Comparison of ENCODE assay signal across 20 mouse cellular contexts in the genomic region with DNA sequence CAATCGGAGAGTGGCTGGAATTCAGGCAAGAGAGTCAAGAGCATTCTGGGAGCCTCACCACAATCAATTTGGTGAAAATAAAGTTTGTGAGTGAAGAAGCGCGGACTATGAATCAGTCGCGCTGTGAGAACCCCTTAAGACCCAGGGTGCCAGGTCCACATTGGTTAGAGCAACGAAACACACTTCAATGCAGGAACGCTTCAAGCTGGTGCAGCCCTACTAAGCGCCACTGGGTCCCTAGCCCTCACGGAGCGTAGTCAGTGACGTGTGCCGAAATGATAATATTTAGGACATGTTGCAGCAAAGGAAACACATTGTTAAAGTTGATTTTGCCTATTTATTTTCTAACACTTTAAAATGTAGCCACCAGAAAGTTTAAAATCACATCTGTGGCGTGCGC.
DNase-seq lines count a peak whose midpoint lies in the region; TF ChIP-seq lines count a peak whose summit lies in the region.
"Had no signal": no experiment of that assay in that cellular context is flagged by ENCODE, and none has a peak within 500 bp of the region (broad histone marks: within the 10 kb centered on the region; RNA-seq: fewer than 3 reads in every experiment).

No protein-coding gene starts in this region.

- intact Hi-C loops in left cerebral cortex, adult 2 months (cut with DNase I) = no loop called here

- in situ Hi-C loops in CH12.LX (cut with MboI; ENCODE audit: low pct_ligation_motif_present, low pct_unique_long_range_greater_than_20kb, low sequenced_read_pairs) = no loop called here

- peaks cover 44% of the 10 kb centered on the region for H3K27me3 ChIP-seq in CH12.LX (replicated peaks)
- H3K27me3 ChIP-seq in MEL (ENCODE audit: control insufficient read depth in 1 of 2, insufficient read depth in 2 of 2, low read length in 2 of 2) = no peaks in the 10 kb centered on the region

- no peaks in the 10 kb centered on the region for H3K79me2 ChIP-seq in CH12.LX (replicated peaks; ENCODE audit: control insufficient read depth, extremely low read depth, insufficient read depth, poor library complexity, severe bottlenecking)
- no peaks in the 10 kb centered on the region for H3K79me2 ChIP-seq in MEL (ENCODE audit: control insufficient read depth, insufficient read depth, low read length, poor library complexity)

- no peaks in the 10 kb centered on the region for H3K9me3 ChIP-seq in CH12.LX (replicated peaks; ENCODE audit: low read length)
- no peaks in the 10 kb centered on the region for H3K9me3 ChIP-seq in MEL (replicated peaks; ENCODE audit: insufficient read depth, low read length)

- peak overlapping the region; percentile 80; the same call in 1 of the 2 replicates for H3K27ac ChIP-seq in layer of hippocampus, adult 2 months
- H3K27ac ChIP-seq in left cerebral cortex, adult 2 months = peak overlapping the region; percentile 82
- H3K27ac ChIP-seq in CH12.LX (ENCODE audit: insufficient read depth, low read depth) = no peak overlapping the region
- no peak overlapping the region for H3K27ac ChIP-seq in MEL (ENCODE audit: control insufficient read depth, low read depth, low read length)

- H3K4me1 ChIP-seq in CH12.LX (ENCODE audit: control insufficient read depth in 1 of 2, insufficient read depth in 2 of 2) (peaks cover 0 to 2% of the 10 kb centered on the region in 2 experiments; a peak in 1 of 4 replicates), MEL (ENCODE audit: control insufficient read depth in 1 of 2, insufficient read depth in 2 of 2, low read length in 2 of 2) (peaks cover 13 to 20% of the 10 kb centered on the region in 2 experiments)

- no peak for TF ChIP-seq RAD21 in CH12.LX (IDR thresholded peaks at IDR 0.05; ENCODE audit: low read depth, low read length)
- no peak for TF ChIP-seq RAD21 in MEL (IDR thresholded peaks at IDR 0.05; ENCODE audit: low read depth, low read length)

- dilution Hi-C loops in CH12.LX (cut with MboI; ENCODE audit: extremely low pct_ligation_motif_present, extremely low pct_unique_long_range_greater_than_20kb, low sequenced_read_pairs) = no loop called here

- H3K9ac ChIP-seq in CH12.LX (ENCODE audit: insufficient read depth, low read depth) = no peak overlapping the region
- H3K9ac ChIP-seq in MEL (ENCODE audit: control insufficient read depth, low read depth, low read length, poor library complexity, severe bottlenecking) = no peak overlapping the region

- no peak for DNase-seq in layer of hippocampus, adult 2 months (ENCODE audit: low spot score in 2 of 2)
- DNase-seq in layer of hippocampus, adult 8-10 months (ENCODE audit: low spot score in 2 of 2) = no peak
- DNase-seq in left cerebral cortex, adult 2 months (ENCODE audit: extremely low spot score in 1 of 2, low spot score in 2 of 2) = no peak
- DNase-seq in left cerebral cortex, adult 8-10 months (ENCODE audit: low spot score in 2 of 2) = no peak
- DNase-seq in CH12.LX (ENCODE audit: extremely low read depth) = no peak
- no peak for DNase-seq in MEL (ENCODE audit: low read depth, low spot score)
- no peak for DNase-seq in kidney, adult 9 months
- DNase-seq in cerebellum, postnatal 10 days = no peak
- DNase-seq: adrenal gland, adult 2 months; adrenal gland, adult 8-10 months; adrenal gland, postnatal 10 days; adrenal gland, postnatal 14 days; adrenal gland, postnatal 25 days; adrenal gland, postnatal 36 days; B cell, adult 2 months; cerebellum, adult 11 months; cerebellum, adult 11-12 months; cerebellum, adult 18-20 months; cerebellum, adult 2 months had no signal

- TF ChIP-seq POLR2A in CH12.LX (IDR thresholded peaks at IDR 0.05; ENCODE audit: low read depth, low read length) (no peak), MEL (IDR thresholded peaks at IDR 0.05; ENCODE audit: control insufficient read depth in 1 of 2, insufficient read depth in 1 of 2, low read depth in 1 of 2, low read length in 2 of 2, poor library complexity in 1 of 2) (no peak)

- TF ChIP-seq EP300 in CH12.LX (IDR thresholded peaks at IDR 0.05; ENCODE audit: low read length) = no peak
- no peak for TF ChIP-seq EP300 in MEL (IDR thresholded peaks at IDR 0.05; ENCODE audit: low read depth in 1 of 2, low read length in 2 of 2)

- TF ChIP-seq CTCF in layer of hippocampus, adult 2 months (conservative IDR thresholded peaks at IDR 0.05) = no peak
- TF ChIP-seq CTCF in left cerebral cortex, adult 2 months (IDR thresholded peaks at IDR 0.05) = no peak
- TF ChIP-seq CTCF in CH12.LX (conservative IDR thresholded peaks at IDR 0.05 in 1 of 2, IDR thresholded peaks at IDR 0.05 in 1 of 2; ENCODE audit: low read depth in 2 of 2, low read length in 2 of 2) (no peak), MEL (IDR thresholded peaks at IDR 0.05 in 2 of 3, conservative IDR thresholded peaks at IDR 0.05 in 1 of 3; ENCODE audit: control insufficient read depth in 1 of 3, insufficient read depth in 1 of 3, low read depth in 2 of 3, low read length in 3 of 3, poor library complexity in 1 of 3, severe bottlenecking in 1 of 3) (no peak)

- H3K36me3 ChIP-seq in CH12.LX (replicated peaks in 1 of 2; ENCODE audit: control insufficient read depth in 1 of 2, insufficient read depth in 1 of 2, low read length in 1 of 2) (no peaks in the 10 kb centered on the region), MEL (ENCODE audit: control insufficient read depth in 1 of 2, insufficient read depth in 2 of 2, low read length in 2 of 2) (peaks cover 0 to 12% of the 10 kb centered on the region in 2 experiments; a peak in 2 of 4 replicates)
- H3K36me3 ChIP-seq: G1E had no signal

- H3K4me3 ChIP-seq in layer of hippocampus, adult 2 months = no peak overlapping the region
- H3K4me3 ChIP-seq in left cerebral cortex, adult 2 months = no peak overlapping the region
- H3K4me3 ChIP-seq in CH12.LX (replicated peaks in 1 of 3; ENCODE audit: low read depth in 2 of 3, low read length in 2 of 3, poor library complexity in 1 of 3) (no peak overlapping the region), MEL (ENCODE audit: control insufficient read depth in 1 of 2, insufficient read depth in 1 of 2, low read depth in 2 of 2, low read length in 2 of 2) (no peak overlapping the region)

- H3K4me2 ChIP-seq in CH12.LX (ENCODE audit: insufficient read depth, low read depth, poor library complexity, severe bottlenecking) = no peak overlapping the region

TF ChIP-seq in CH12.LX, 34 proteins besides CTCF, POLR2A, EP300 and RAD21:
- TF ChIP-seq ZKSCAN1 (IDR thresholded peaks at IDR 0.05; ENCODE audit: borderline replicate concordance, low read depth, low read length) (peak; percentile 41; the same call in 1 of the 2 replicates), ETS1 (conservative IDR thresholded peaks at IDR 0.05; ENCODE audit: low read depth, low read length) (no peak)

TF ChIP-seq in MEL, 35 proteins besides CTCF, POLR2A, EP300 and RAD21:
- TF ChIP-seq BHLHE40 (IDR thresholded peaks at IDR 0.05; ENCODE audit: borderline replicate concordance, low read depth, low read length) = no peak
- peak; percentile 95 for TF ChIP-seq ZKSCAN1 (IDR thresholded peaks at IDR 0.05; ENCODE audit: low read depth, low read length)
- TF ChIP-seq POLR2AphosphoS2 (IDR thresholded peaks at IDR 0.05; ENCODE audit: low read length) = no peak
- TF ChIP-seq TBP (IDR thresholded peaks at IDR 0.05; ENCODE audit: low read depth, low read length) = 0 out of 2 replicates have a peak, but pooled peaks have one; percentile 26
- no peak for TF ChIP-seq E2F4 (IDR thresholded peaks at IDR 0.05; ENCODE audit: borderline replicate concordance, low read depth, low read length)

Comparison
In these comparisons a context has a peak if more than half of its experiments do, and no peak if none do; other contexts are left out.
1. H3K27ac ChIP-seq: peak in layer of hippocampus, adult 2 months (single experiment) and left cerebral cortex, adult 2 months (single experiment); none in CH12.LX (single experiment) and MEL (single experiment).